Mouse (Mus musculus) megakaryocyte, embryonic 14.5 days (primary cell): Measurements from ENCODE around the gene Pdia4. TPM values are rescaled to one million over a fixed set of nuclear protein-coding genes. Genes with fewer than 3 reads are reported as not detected.
"Not testable (repeated sequence)": the region's sequence is repeated elsewhere in the genome, so short reads cannot be mapped to it uniquely, and the experiment has no call there.

ENCODE experiments used
- H3K27me3 ChIP-seq: replicated peaks from 2 replicates; pipeline ENCODE3; 2012; ENCODE audit warnings: inconsistent platforms
- H3K36me3 ChIP-seq: replicated peaks from 2 replicates; pipeline ENCODE3; 2012; ENCODE audit warnings: low read length, inconsistent platforms, mixed read lengths
- H3K4me1 ChIP-seq: 2 replicates; pipeline ENCODE4 v1.6.1; 2012; ENCODE audit warnings: inconsistent platforms
- H3K4me3 ChIP-seq: replicated peaks from 2 replicates; pipeline ENCODE3; 2012; ENCODE audit warnings: moderate library complexity, mild to moderate bottlenecking, inconsistent platforms
- H3K9me3 ChIP-seq: 2 replicates; pipeline ENCODE4 v1.6.1; 2012; ENCODE audit warnings: inconsistent platforms
- FLI1 ChIP-seq: IDR thresholded peaks from 2 replicates; pipeline ENCODE4 v1.6.1; 2012; ENCODE audit warnings: low read length, inconsistent platforms, mixed read lengths
- GATA1 ChIP-seq: IDR thresholded peaks from 3 replicates; pipeline ENCODE4 v1.6.1; 2012; ENCODE audit warnings: mixed read lengths, low read length, inconsistent platforms, borderline replicate concordance
- polyA plus RNA-seq: library from polyadenylated mRNA; stranded (reverse); fragments of >175 nt; gene quantifications from 2 replicates; pipeline ENCODE4 v1.2.3, GENCODE M21; 2012; ENCODE audit warnings: low replicate concordance; ENCODE audit not compliant: insufficient read depth

Pdia4 gene
- polyA plus RNA-seq, 1 experiment: 2.8 TPM

DNA sequence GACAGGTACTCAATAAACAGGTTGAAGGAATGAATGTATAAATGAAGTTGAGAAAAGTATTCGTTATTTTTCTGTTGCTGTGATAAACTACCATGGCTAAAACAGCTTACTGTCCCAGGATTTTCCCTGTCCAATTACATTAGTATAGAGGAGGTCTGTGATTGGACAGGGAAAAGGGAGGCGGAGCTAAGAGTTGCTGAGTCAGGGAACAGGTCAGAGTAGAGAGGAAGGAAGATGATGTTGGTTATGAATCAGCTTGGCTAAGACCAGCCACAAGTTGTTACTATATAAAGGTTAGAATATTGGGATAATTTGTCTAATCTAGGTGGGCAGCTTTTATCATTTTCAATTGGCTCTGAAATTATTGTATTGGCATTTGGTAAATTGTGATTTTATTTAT is 22.5 kb downstream of the Pdia4 start:
- Histone ChIP-seq H3K4me1 (peaks cover 55% of the 10 kb centered on the region), H3K4me3 (no peak overlapping the region), H3K27me3 (no peaks in the 10 kb centered on the region), H3K9me3 (no peaks in the 10 kb centered on the region), H3K36me3 (peaks cover 19% of the 10 kb centered on the region)
- TF ChIP-seq FLI1 (no peak), GATA1 (no peak)

DNA sequence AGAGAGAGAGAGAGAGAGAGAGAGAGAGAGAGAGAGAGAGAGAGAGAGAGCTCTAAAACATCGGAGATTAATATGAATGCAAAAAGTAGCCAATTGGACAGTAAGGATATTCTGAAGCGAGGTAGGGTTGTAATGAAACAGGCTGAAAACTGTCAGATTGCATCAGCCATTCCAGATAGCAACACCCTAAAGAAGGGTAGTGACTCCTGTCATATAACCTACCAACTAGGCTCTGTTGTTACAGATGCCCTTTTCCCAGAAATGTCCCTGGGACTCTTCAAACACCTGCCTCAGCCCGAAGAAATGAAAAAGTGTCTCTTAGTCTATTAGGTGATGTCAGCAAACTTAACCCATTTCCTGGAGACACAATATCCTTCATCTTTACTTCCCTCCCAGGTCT is 24.4 kb downstream of the Pdia4 start:
- H3K36me3 ChIP-seq: peaks cover 5% of the 10 kb centered on the region
- peaks cover 65% of the 10 kb centered on the region for H3K4me1 ChIP-seq
- no peaks in the 10 kb centered on the region for H3K27me3 ChIP-seq
- H3K9me3 ChIP-seq: no peaks in the 10 kb centered on the region
- TF ChIP-seq FLI1 (no peak), GATA1 (no peak)
- peak overlapping the region; percentile 90 for H3K4me3 ChIP-seq

DNA sequence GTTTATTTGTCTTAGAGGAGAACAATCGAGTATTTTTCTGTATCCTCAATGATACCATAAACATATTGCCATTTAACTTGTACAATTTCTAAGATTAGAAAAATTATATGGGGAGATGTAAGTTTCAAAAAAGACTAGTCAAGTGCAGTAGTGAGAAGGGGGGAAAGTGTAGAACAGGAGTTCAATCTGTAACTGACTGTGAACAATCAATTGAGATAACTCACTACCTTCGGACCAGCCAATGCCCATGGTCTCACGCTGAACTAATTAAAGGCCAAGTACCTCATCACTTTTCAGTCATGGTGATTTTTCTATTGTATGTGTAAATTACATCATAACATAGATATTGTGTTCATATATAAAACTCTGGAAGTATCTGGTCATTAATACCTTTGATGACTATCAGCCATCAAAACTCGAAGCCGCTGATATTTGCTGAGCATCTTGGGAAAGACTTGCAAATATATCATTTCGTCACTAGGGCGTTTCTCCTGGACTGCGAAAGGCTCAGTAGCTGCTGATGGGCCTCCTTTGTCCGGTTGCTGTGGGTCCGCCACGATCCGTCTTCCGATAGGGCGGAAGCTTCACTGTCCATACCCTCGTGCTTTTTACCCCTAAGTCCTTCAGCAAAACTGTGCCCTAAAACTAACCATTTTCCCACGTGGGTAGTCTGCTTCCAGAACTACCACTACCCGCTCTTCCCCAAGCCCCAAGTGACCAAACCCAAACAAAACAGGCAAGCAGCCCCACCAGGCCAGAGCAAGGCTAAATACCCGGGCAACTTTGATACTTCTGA is 25.1 kb downstream of the Pdia4 start:
- TF ChIP-seq GATA1: no peak
- TF ChIP-seq FLI1: no peak
- H3K36me3 ChIP-seq: peaks cover 5% of the 10 kb centered on the region
- H3K4me3 ChIP-seq: peak overlapping the region; percentile 90
- no peaks in the 10 kb centered on the region for H3K9me3 ChIP-seq
- H3K4me1 ChIP-seq: peaks cover 70% of the 10 kb centered on the region
- H3K27me3 ChIP-seq: no peaks in the 10 kb centered on the region

DNA sequence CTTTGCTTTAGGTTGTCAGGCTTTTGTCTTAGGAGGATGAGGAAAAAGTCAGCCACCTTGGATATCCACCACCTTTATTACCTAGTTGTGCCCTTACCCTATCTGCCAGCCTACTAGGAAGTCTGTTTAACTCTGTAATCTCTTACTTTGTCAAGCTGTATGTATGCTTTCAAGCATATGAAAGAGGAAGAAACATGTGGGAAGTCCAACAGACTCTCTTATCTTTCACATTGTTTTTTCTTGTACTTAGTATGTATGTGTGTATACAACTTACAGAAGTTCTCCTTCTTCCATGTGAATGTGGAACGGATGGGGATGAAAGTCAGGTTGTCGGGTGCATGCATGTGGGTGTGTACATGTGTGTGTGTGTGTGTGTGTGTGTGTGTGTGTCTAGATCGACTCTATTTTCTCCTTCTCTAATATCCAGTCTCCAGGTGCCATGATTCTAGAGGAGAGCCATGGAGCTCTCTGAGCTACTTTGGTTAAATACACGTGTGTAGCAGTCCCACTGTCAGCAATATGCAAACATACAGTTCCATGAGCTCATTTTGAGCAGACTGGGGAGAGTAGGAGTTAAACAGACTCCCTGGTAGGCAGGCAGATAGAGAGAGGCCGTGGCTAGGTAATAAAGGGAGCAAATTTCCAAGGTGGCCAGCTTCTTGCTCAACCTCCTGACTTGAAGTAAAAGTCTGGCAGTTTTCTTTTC is 28.4 kb downstream of the Pdia4 start:
- Histone ChIP-seq H3K9me3 (no peaks in the 10 kb centered on the region), H3K4me1 (peaks cover 50% of the 10 kb centered on the region), H3K4me3 (no peak overlapping the region), H3K36me3 (no peaks in the 10 kb centered on the region), H3K27me3 (no peaks in the 10 kb centered on the region)
- TF ChIP-seq GATA1: no peak
- no peak for TF ChIP-seq FLI1

DNA sequence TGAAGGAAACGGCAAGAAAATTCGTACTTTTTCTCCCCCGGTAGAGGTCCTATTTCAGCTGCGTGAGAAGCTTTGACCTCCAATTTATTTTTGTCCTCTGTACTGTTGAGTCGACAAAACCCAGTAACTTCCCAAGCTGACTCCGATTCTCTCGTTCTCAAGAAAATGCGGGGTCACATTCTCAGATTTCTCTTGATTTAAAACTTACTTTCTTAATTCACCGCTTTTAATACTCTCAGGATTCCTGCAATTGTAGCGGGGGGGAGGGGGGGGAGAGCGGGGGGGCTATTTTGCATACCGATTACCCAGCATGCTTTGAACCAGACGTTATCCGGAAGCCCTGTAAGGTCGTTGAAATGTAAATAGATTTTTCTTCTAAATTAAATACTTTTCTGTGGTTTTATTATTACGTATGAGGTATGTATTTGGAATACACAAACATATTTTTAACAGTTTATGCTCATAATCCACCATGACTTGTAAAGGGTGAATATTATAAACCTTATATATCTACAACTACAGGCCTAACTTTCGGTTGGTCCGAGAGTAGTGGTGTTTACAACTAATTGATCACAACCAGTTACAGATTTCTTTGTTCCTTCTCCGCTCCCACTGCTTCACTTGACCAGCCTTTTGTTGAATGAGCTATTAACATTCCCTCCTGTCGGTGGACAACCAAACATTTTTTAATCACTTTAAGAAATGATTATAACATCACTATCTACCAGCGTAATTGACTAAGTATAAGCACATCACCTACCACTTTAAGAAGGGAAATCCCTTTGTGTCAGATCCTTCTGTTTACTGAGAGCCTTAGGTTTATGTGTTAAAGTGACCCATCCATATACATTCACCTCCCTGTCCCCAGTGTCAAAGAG is 31.9 kb downstream of the Pdia4 start:
- Histone ChIP-seq H3K4me1 (peaks cover 34% of the 10 kb centered on the region), H3K9me3 (no peaks in the 10 kb centered on the region), H3K4me3 (peak overlapping the region; percentile 90), H3K27me3 (no peaks in the 10 kb centered on the region), H3K36me3 (no peaks in the 10 kb centered on the region)
- TF ChIP-seq FLI1 (no peak), GATA1 (no peak)

DNA sequence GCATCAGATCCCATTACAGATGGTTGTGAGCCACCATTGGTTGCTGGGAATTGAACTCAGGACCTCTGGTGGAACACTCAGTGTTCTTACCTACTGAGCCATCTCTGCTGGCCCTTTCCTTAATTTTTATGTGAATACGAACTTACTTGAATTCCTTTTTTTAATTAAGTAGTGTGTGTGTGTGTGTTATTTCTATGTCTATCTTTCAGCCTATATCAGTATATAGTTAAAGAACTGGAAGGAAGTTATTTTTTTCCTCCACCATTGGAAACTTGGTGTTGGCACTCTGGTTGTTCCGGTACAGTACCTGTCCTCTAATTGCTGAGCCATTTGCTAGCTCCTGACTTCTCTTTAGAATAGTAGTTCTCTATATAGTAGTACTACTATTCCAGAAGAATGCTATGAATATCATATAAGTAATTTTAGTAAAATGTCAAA is 32.6 kb downstream of the Pdia4 start:
- Histone ChIP-seq H3K27me3 (no peaks in the 10 kb centered on the region), H3K9me3 (no peaks in the 10 kb centered on the region), H3K4me1 (peaks cover 31% of the 10 kb centered on the region), H3K4me3 (peak overlapping the region; percentile 90), H3K36me3 (no peaks in the 10 kb centered on the region)
- TF ChIP-seq GATA1 (no peak), FLI1 (no peak)

DNA sequence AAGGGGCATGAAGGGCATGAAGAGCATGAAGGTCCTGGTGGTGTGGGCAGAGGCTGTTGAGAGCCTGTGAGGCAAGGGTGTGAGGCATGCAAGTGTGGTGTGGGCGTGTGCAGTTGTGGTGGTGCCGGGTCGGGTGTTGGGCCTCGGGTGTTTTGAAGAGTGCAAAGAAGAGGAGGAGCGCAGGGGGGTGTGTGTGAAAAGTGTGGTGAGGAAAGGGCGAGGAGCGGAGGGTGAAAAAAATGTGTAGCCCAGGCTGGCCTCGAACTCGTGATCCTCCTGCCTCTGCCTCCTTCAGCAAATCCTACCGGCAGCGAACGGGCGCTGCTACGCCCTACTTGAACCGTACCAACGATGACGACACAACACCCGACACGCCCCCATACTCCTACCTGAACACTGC is 41.5 kb downstream of the Pdia4 start:
- H3K4me3 ChIP-seq: peak overlapping the region; percentile 86

DNA sequence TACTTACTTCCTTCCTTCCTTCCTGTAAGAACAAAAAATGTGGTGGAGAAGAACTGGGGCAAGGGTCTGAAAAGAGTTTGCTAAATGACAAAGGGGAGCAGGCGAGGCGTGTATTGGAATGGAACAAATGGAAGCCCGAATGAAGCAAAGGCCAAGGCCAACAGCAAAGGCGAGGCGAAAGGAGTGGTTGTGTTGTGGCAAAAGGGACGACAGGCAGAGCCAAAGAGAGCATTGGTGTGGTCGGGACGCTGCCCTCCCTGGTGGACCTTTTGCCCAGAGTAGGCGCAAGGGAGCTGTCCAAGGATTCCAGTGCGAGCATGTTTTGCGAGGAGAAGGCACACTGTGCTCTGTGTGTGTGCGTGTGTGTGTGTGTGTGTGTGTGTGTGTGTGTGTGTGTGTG is 42.1 kb downstream of the Pdia4 start:
- H3K27me3 ChIP-seq, H3K9me3 ChIP-seq, H3K4me1 ChIP-seq, H3K4me3 ChIP-seq, H3K36me3 ChIP-seq: not testable (repeated sequence)

More for the DNA sequence above, 41.5 kb downstream of the Pdia4 start:
- not testable (repeated sequence) for H3K4me1 ChIP-seq, H3K9me3 ChIP-seq, H3K27me3 ChIP-seq, H3K36me3 ChIP-seq

DNA sequence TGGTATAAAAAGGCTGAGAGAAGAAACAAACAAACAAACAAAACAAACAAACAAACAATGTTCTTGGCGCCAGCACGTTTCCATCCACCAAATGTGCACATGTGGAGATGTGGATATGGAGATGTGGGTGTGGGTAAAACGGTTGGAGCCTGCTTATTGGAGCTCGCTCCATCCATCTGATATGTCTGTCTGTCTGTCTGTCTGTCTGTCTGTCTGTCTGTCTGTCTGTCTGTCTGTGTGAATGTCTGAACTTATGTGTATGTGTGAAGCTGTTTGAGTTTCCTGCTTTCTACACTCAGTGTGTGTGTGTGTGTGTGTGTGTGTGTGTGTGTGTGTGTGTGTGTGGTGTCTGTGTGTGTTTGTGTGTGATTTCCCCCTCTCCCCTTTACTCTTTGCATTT is 43.4 kb downstream of the Pdia4 start:
- not testable (repeated sequence) for H3K36me3 ChIP-seq, H3K9me3 ChIP-seq, H3K4me3 ChIP-seq, H3K27me3 ChIP-seq, H3K4me1 ChIP-seq

DNA sequence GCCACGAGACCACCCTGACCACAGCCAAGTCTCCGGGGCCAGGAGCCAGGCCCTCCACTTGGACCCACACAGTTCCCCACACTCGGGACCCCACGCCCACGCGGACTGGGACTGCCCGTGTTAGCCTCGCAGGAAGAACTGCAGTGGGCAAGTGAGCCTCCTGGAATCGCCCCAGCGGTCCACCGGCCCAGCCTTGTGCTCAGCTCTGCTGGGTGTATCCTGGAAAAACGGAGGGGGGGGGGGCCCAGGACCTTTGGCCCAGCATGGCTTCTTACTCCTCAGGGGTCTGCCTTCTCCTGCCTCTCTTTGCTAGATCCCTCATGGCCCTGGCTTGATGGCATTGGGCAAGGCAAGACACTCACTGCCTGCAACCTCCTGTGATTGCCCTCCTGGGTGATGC is 44.7 kb downstream of the Pdia4 start:
- H3K4me3 ChIP-seq, H3K27me3 ChIP-seq, H3K4me1 ChIP-seq, H3K36me3 ChIP-seq, H3K9me3 ChIP-seq: not testable (repeated sequence)

DNA sequence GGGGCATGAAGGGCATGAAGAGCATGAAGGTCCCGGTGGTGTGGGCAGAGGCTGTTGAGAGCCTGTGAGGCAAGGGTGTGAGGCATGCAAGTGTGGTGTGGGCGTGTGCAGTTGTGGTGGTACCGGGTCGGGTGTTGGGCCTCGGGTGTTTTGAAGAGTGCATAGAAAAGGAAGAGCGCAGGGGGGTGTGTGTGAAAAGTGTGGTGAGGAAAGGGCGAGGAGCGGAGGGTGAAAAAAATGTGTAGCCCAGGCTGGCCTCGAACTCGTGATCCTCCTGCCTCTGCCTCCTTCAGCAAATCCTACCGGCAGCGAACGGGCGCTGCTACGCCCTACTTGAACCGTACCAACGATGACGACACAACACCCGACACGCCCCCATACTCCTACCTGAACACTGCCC is 45.9 kb downstream of the Pdia4 start:
- H3K36me3 ChIP-seq, H3K9me3 ChIP-seq, H3K4me1 ChIP-seq, H3K4me3 ChIP-seq, H3K27me3 ChIP-seq: not testable (repeated sequence)

DNA sequence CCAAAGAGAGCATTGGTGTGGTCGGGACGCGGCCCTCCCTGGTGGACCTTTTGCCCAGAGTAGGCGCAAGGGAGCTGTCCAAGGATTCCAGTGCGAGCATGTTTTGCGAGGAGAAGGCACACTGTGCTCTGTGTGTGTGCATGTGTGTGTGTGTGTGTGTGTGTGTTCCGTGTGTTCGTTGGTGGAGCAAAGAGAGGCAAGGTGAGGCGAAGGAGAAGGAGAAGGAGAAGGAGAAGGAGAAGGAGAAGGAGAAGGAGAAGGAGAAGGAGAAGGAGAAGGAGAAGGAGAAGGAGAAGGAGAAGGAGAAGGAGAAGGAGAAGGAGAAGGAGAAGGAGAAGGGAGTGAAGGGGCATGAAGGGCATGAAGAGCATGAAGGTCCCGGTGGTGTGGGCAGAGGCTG is 50.5 kb downstream of the Pdia4 start:
- H3K27me3 ChIP-seq, H3K9me3 ChIP-seq, H3K4me1 ChIP-seq, H3K36me3 ChIP-seq, H3K4me3 ChIP-seq: not testable (repeated sequence)

DNA sequence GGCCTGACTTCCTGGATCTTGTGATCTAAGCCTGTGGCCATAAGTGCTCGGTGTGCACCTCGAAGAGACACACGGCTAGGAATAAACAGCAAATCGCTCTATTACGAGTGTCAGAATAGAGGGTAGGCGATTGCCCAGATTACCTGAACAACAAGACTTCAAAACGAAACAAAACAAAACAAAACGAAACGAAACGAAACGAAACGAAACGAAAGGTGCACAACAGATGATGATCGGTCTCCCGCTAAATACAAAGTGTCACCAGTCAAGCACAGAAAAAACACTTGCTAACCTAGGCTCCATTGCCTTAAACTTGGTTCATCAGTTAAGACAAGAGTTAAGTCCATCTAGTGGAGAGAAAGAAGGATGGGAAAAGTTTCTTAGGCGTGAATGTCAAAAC is 53.8 kb downstream of the Pdia4 start:
- not testable (repeated sequence) for H3K36me3 ChIP-seq

DNA sequence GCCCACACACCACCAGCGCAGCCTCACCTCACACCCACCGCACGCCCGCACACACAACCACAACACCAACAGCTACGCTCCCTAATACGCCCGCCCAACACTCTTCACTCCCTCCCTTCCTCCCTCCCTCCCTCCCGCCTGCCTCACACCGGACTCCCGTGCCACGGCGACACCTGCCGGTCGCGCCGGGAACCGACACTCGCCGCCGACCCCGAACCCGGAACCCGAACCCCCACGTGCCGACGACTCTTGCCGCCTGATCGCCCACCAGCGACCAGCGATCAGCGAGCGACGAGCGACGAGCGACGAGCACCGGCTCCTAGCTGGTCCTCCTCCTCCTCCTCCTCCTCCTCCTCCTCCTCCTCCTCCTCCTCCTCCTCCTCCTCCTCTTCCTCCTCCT is 55.4 kb downstream of the Pdia4 start:
- H3K27me3 ChIP-seq, H3K4me3 ChIP-seq, H3K9me3 ChIP-seq, H3K4me1 ChIP-seq, H3K36me3 ChIP-seq: not testable (repeated sequence)

More for the DNA sequence above, 53.8 kb downstream of the Pdia4 start:
- not testable (repeated sequence) for H3K9me3 ChIP-seq, H3K27me3 ChIP-seq, H3K4me3 ChIP-seq, H3K4me1 ChIP-seq
